Mouse (Mus musculus): ENCODE data around the gene Cavin1. TPM values are rescaled to one million over a fixed set of nuclear protein-coding genes. Genes with fewer than 3 reads are reported as not detected.

The Cavin1 gene
- total and polyA plus RNA-seq, 3 experiments: 0.05 to 0.21 (median 0.13) TPM

DNA sequence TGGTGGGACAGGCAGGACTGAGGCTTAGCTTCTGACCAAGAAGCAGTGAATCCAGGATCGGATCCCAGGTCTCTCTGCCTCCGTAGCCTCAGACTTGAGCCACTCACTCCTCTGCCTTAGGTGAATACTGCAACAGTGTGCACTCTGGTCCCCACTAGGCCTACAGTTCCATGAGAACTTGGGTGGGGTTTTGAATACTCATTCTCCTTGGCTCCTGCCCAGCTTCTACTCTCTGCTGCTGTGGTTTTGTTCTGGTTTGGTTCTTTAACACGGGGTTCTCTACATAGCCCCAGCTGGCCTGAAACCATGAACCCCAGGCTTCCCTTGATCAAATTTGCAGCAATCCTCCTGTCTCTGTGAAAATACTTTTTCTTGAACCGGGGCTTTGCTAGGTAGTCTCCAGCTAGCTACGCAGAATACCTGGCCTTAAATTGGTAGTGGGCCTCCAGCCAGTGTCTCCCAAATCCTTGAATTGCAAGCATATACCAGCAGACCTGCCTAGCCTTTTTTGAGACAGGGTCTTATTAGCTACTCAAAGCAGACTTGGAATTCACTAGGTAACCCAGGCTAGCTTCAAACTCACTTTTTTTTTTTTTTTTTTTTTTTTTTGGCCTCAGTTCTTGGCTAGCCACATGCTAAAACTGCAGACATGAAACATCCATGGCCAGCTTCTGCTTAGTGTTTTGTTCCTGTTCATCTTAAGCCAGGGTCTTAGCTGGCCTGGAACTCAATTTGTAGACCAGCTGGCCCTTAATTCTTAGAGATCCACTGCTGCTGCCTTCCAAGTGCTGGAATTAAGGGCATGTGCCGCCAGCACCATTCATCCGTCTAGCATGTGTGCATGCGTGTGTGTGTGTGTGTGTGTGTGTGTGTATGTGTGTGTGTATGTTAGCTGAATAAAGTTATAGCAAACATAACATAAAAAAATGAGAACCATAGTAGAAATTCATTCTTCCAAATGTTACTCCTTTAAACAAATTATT, 35.0 kb downstream of the Cavin1 start:
- in situ Hi-C loops (cut with MboI; ENCODE audit: low pct_ligation_motif_present, low pct_unique_long_range_greater_than_20kb, low sequenced_read_pairs) (no loop called here), dilution Hi-C loops (cut with MboI; ENCODE audit: extremely low pct_ligation_motif_present, extremely low pct_unique_long_range_greater_than_20kb, low sequenced_read_pairs) (no loop called here)
- no peak for DNase-seq (ENCODE audit: extremely low read depth)
- no peaks in the 10 kb centered on the region for H3K9me3 ChIP-seq (replicated peaks; ENCODE audit: low read length)
- peak; percentile 66 for TF ChIP-seq ZNF384 (IDR thresholded peaks at IDR 0.05; ENCODE audit: low read depth, low read length)
- TF ChIP-seq GABPA (IDR thresholded peaks at IDR 0.05; ENCODE audit: insufficient replicate concordance, low read depth, low read length): no peak
- H3K4me1 ChIP-seq (ENCODE audit: control insufficient read depth in 1 of 2, insufficient read depth in 2 of 2): peaks cover 22 to 73% of the 10 kb centered on the region in 2 experiments
- H3K9ac ChIP-seq (ENCODE audit: insufficient read depth, low read depth): no peak overlapping the region
- H3K27me3 ChIP-seq (replicated peaks): no peaks in the 10 kb centered on the region
- 0 out of 2 replicates have a peak overlapping the region, but pooled peaks have one; percentile 99 for H3K4me2 ChIP-seq (ENCODE audit: insufficient read depth, low read depth, poor library complexity, severe bottlenecking)
- peaks cover 61% of the 10 kb centered on the region for H3K79me2 ChIP-seq (replicated peaks; ENCODE audit: control insufficient read depth, extremely low read depth, insufficient read depth, poor library complexity, severe bottlenecking)
- no peak overlapping the region for H3K4me3 ChIP-seq (replicated peaks in 1 of 3; ENCODE audit: low read depth in 2 of 3, low read length in 2 of 3, poor library complexity in 1 of 3)
- H3K27ac ChIP-seq (ENCODE audit: insufficient read depth, low read depth): no peak overlapping the region
- H3K36me3 ChIP-seq (replicated peaks in 1 of 2; ENCODE audit: control insufficient read depth in 1 of 2, insufficient read depth in 1 of 2, low read length in 1 of 2): peaks cover 2 to 30% of the 10 kb centered on the region in 2 experiments

DNA sequence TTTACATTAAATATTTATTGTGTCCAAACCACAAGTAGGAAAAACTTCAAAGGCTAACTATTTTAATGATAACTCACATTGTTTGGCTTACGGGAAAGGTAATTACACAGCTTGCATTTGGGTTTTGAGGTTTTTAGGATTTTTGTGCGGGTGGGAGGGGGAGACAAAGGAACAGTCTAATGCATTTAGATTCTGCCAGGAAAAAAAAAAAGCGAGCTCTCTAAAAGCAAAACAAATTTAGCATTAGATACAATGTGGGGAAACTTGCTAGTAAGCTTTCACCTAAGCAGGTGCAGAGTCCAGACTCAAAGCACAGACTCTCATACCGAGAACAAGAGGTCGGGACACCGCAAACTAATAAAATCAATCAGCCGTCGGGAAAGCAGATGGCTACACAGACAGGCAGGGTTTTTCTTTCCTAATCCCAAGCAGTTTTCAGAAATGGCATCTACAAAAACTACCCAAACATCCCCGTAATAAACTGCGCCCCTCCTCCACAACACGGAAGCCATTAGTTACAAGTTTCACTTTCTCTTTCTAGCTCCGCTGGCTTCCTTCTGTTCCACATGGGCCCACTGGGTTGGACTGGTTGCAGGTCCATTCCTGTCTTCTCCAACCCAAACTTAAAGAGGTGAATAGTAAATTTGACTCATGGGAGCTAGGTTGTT, 39.3 kb downstream of the Cavin1 start:
- Histone ChIP-seq H3K27ac (ENCODE audit: insufficient read depth, low read depth) (peak overlapping the region; percentile 85), H3K27me3 (replicated peaks) (no peaks in the 10 kb centered on the region), H3K79me2 (replicated peaks; ENCODE audit: control insufficient read depth, extremely low read depth, insufficient read depth, poor library complexity, severe bottlenecking) (peaks cover 63% of the 10 kb centered on the region), H3K36me3 (replicated peaks in 1 of 2; ENCODE audit: control insufficient read depth in 1 of 2, insufficient read depth in 1 of 2, low read length in 1 of 2) (peaks cover 2 to 44% of the 10 kb centered on the region in 2 experiments), H3K4me3 (replicated peaks in 1 of 3; ENCODE audit: low read depth in 2 of 3, low read length in 2 of 3, poor library complexity in 1 of 3) (peak overlapping the region; percentile 47 to 70 (median 54)), H3K4me2 (ENCODE audit: insufficient read depth, low read depth, poor library complexity, severe bottlenecking) (peak overlapping the region; percentile 96), H3K4me1 (ENCODE audit: control insufficient read depth in 1 of 2, insufficient read depth in 2 of 2) (peaks cover 20 to 51% of the 10 kb centered on the region in 2 experiments), H3K9me3 (replicated peaks; ENCODE audit: low read length) (no peaks in the 10 kb centered on the region), H3K9ac (ENCODE audit: insufficient read depth, low read depth) (peak overlapping the region; percentile 86)
- in situ Hi-C loops (cut with MboI; ENCODE audit: low pct_ligation_motif_present, low pct_unique_long_range_greater_than_20kb, low sequenced_read_pairs) (no loop called here), dilution Hi-C loops (cut with MboI; ENCODE audit: extremely low pct_ligation_motif_present, extremely low pct_unique_long_range_greater_than_20kb, low sequenced_read_pairs) (no loop called here)
- DNase-seq (ENCODE audit: extremely low read depth): peak; percentile 91
- TF ChIP-seq TCF12 (IDR thresholded peaks at IDR 0.05; ENCODE audit: low read depth, low read length) (peak; percentile 92), POLR2AphosphoS2 (IDR thresholded peaks at IDR 0.05; ENCODE audit: low read depth, low read length) (no peak; the same call in 1 of the 2 replicates), NELFE (IDR thresholded peaks at IDR 0.05; ENCODE audit: low read depth, low read length) (no peak), JUN (IDR thresholded peaks at IDR 0.05; ENCODE audit: insufficient read depth, low read depth, low read length) (peak; percentile 54; the same call in 1 of the 2 replicates), TBP (conservative IDR thresholded peaks at IDR 0.05; ENCODE audit: low read depth, low read length) (peak; percentile 76), ELF1 (IDR thresholded peaks at IDR 0.05; ENCODE audit: low read depth, low read length) (peak; percentile 92), UBTF (IDR thresholded peaks at IDR 0.05; ENCODE audit: low read depth, low read length) (no peak; the same call in 1 of the 2 replicates), JUND (conservative IDR thresholded peaks at IDR 0.05; ENCODE audit: low read depth, low read length) (peak; percentile 80), EP300 (IDR thresholded peaks at IDR 0.05; ENCODE audit: low read length) (peak; percentile 89), KAT2A (IDR thresholded peaks at IDR 0.05; ENCODE audit: insufficient replicate concordance, low read length) (no peak), POLR2A (IDR thresholded peaks at IDR 0.05; ENCODE audit: low read depth, low read length) (peak; percentile 60), MXI1 (IDR thresholded peaks at IDR 0.05; ENCODE audit: low read depth, low read length) (peak; percentile 90), MEF2A (IDR thresholded peaks at IDR 0.05; ENCODE audit: borderline replicate concordance, low read depth, low read length) (peak; percentile 84), PAX5 (IDR thresholded peaks at IDR 0.05; ENCODE audit: low read length) (no peak), CHD1 (IDR thresholded peaks at IDR 0.05; ENCODE audit: low read depth, low read length) (no peak), USF2 (conservative IDR thresholded peaks at IDR 0.05; ENCODE audit: low read depth, low read length) (no peak), HCFC1 (IDR thresholded peaks at IDR 0.05; ENCODE audit: low read depth, low read length) (peak; percentile 72), IRF4 (IDR thresholded peaks at IDR 0.05; ENCODE audit: low read depth, low read length) (peak; percentile 97), ZKSCAN1 (IDR thresholded peaks at IDR 0.05; ENCODE audit: borderline replicate concordance, low read depth, low read length) (no peak), RCOR1 (conservative IDR thresholded peaks at IDR 0.05; ENCODE audit: low read depth, low read length) (peak; percentile 29; the same call in 1 of the 2 replicates), ZMIZ1 (IDR thresholded peaks at IDR 0.05; ENCODE audit: low read depth, low read length) (no peak), E2F4 (IDR thresholded peaks at IDR 0.05; ENCODE audit: insufficient replicate concordance, low read depth, low read length) (no peak), CTCF (conservative IDR thresholded peaks at IDR 0.05 in 1 of 2, IDR thresholded peaks at IDR 0.05 in 1 of 2; ENCODE audit: low read depth in 2 of 2, low read length in 2 of 2) (no peak), MAFK (IDR thresholded peaks at IDR 0.05; ENCODE audit: insufficient replicate concordance, low read length) (peak; percentile 72; the same call in 1 of the 2 replicates), GABPA (IDR thresholded peaks at IDR 0.05; ENCODE audit: insufficient replicate concordance, low read depth, low read length) (no peak), RAD21 (IDR thresholded peaks at IDR 0.05; ENCODE audit: low read depth, low read length) (no peak; the same call in 1 of the 2 replicates), SMC3 (IDR thresholded peaks at IDR 0.05; ENCODE audit: low read depth, low read length) (no peak), ETS1 (conservative IDR thresholded peaks at IDR 0.05; ENCODE audit: low read depth, low read length) (peak; percentile 94)

Measured in CH12.LX (cell line).